Mouse (Mus musculus) olfactory bulb, adult 2 months (tissue): ENCODE data around the gene Tm9sf2.

Experiments
- CTCF ChIP-seq: fragments of 200-500 bp; IDR thresholded peaks from 2 replicates; pipeline ENCODE4 v1.5.1; 2012; ENCODE audit warnings: low read depth, mild to moderate bottlenecking, low read length, moderate library complexity; ENCODE audit not compliant: insufficient read depth
- POLR2A ChIP-seq: fragments of 200-500 bp; IDR thresholded peaks from 2 replicates; pipeline ENCODE4 v1.6.1; 2012; ENCODE audit warnings: mild to moderate bottlenecking, low read depth, low read length, moderate library complexity; ENCODE audit not compliant: insufficient read depth

- no peak for TF ChIP-seq CTCF
- no peak for TF ChIP-seq POLR2A
Observed at GRCm38 (mm10) chr14:122096331-122096730, 10.5 kb upstream of the Tm9sf2 start.
